Mouse (Mus musculus) intestine, embryonic 16.5 days (tissue): ENCODE results near the gene Wnt11. TPM values are rescaled to one million over a fixed set of nuclear protein-coding genes. Genes with fewer than 3 reads are reported as not detected.

ENCODE experiments used
- ATAC-seq: fragments of 200-750 bp; cut with Nextera tagmentation; 2 replicates; pipeline ENCODE4 v1.8.0; 2017; ENCODE audit warnings: moderate TSS enrichment, moderate library complexity
- H3K27ac ChIP-seq: fragments of 300-500 bp; sonication (generic); 2 replicates; pipeline ENCODE4 v1.5.1; 2014; ENCODE audit warnings: mild to moderate bottlenecking, low read length
- H3K27me3 ChIP-seq: fragments of 300-500 bp; sonication (generic); replicated peaks from 2 replicates; pipeline ENCODE4 v1.6.1; 2014; ENCODE audit warnings: low read length, control low read depth, mixed read lengths; ENCODE audit not compliant: control insufficient read depth, insufficient read depth
- H3K36me3 ChIP-seq: fragments of 300-500 bp; sonication (generic); 2 replicates; pipeline ENCODE4 v1.6.1; 2014; ENCODE audit warnings: low read length, control low read depth; ENCODE audit not compliant: control insufficient read depth, insufficient read depth
- H3K4me1 ChIP-seq: fragments of 300-500 bp; sonication (generic); 2 replicates; pipeline ENCODE4 v1.6.1; 2014; ENCODE audit warnings: low read length, control low read depth, mixed read lengths; ENCODE audit not compliant: control insufficient read depth, insufficient read depth
- H3K4me2 ChIP-seq: fragments of 300-500 bp; sonication (generic); 2 replicates; pipeline ENCODE4 v1.6.1; 2014; ENCODE audit warnings: low read depth, low read length, control low read depth
- H3K4me3 ChIP-seq: fragments of 300-500 bp; sonication (generic); 2 replicates; pipeline ENCODE4 v1.5.1; 2014; ENCODE audit warnings: mild to moderate bottlenecking, low read length
- H3K9ac ChIP-seq: fragments of 300-500 bp; sonication (generic); 2 replicates; pipeline ENCODE4 v1.6.1; 2014; ENCODE audit warnings: low read depth, low read length
- H3K9me3 ChIP-seq: fragments of 300-500 bp; sonication (generic); 2 replicates; pipeline ENCODE4 v1.6.1; 2016; ENCODE audit warnings: low read length, control low read depth; ENCODE audit not compliant: control insufficient read depth
- WGBS: fragments of 180-500 bp; shearing (Covaris S2); extraction: QIAGEN DNeasy Blood & Tissue Kit; methylation state at CpG from one replicate; pipeline ENCODE4 v1.1.7; 2014; 5-methylcytosine and 5-hydroxymethylcytosine counted together
- polyA plus RNA-seq: library from polyadenylated mRNA; unstranded; fragments of >200 nt; fragmentation: Nextera tagmentation; extraction: Ambion mirVana; gene quantifications from 2 replicates; pipeline ENCODE4 v1.2.1, GENCODE M21; 2015

Gene Wnt11
- polyA plus RNA-seq, 1 experiment from 2014 or later: 1.8 TPM

GRCm38 (mm10) chr7:98870791-98871190, 35.9 kb downstream of the Wnt11 start:
- Histone ChIP-seq H3K4me1 (peaks cover 31% of the 10 kb centered on the region), H3K36me3 (no peaks in the 10 kb centered on the region), H3K9me3 (no peaks in the 10 kb centered on the region), H3K9ac (peak overlapping the region; percentile 33; the same call in 1 of the 2 replicates), H3K27ac (peak overlapping the region; percentile 48; the same call in 1 of the 2 replicates), H3K4me2 (no peak overlapping the region), H3K4me3 (no peak overlapping the region), H3K27me3 (no peaks in the 10 kb centered on the region)
- ATAC-seq: peak; percentile 55
- 32% methylated on average over 12 of the region's 12 CpGs for WGBS

GRCm38 (mm10) chr7:98871882-98872281, 37.0 kb downstream of the Wnt11 start:
- no peak overlapping the region for H3K9ac ChIP-seq
- peaks cover 35% of the 10 kb centered on the region for H3K4me1 ChIP-seq
- no peaks in the 10 kb centered on the region for H3K36me3 ChIP-seq
- H3K27me3 ChIP-seq: no peaks in the 10 kb centered on the region
- no peak overlapping the region for H3K27ac ChIP-seq
- WGBS: 64% methylated on average over 12 of the region's 12 CpGs
- ATAC-seq: no peak
- H3K4me3 ChIP-seq: no peak overlapping the region
- no peaks in the 10 kb centered on the region for H3K9me3 ChIP-seq
- H3K4me2 ChIP-seq: no peak overlapping the region

GRCm38 (mm10) chr7:98873316-98873715, 38.4 kb downstream of the Wnt11 start:
- H3K36me3 ChIP-seq: no peaks in the 10 kb centered on the region
- H3K9ac ChIP-seq: no peak overlapping the region
- ATAC-seq: no peak
- no peak overlapping the region for H3K4me2 ChIP-seq
- H3K9me3 ChIP-seq: no peaks in the 10 kb centered on the region
- H3K27ac ChIP-seq: no peak overlapping the region
- 89% methylated on average over 12 of the region's 12 CpGs for WGBS
- H3K27me3 ChIP-seq: no peaks in the 10 kb centered on the region
- H3K4me1 ChIP-seq: peaks cover 26% of the 10 kb centered on the region
- no peak overlapping the region for H3K4me3 ChIP-seq

- Histone ChIP-seq H3K4me1 (peaks cover 26% of the 10 kb centered on the region), H3K9ac (no peak overlapping the region), H3K36me3 (no peaks in the 10 kb centered on the region), H3K4me3 (no peak overlapping the region), H3K4me2 (no peak overlapping the region), H3K27me3 (no peaks in the 10 kb centered on the region), H3K27ac (no peak overlapping the region), H3K9me3 (no peaks in the 10 kb centered on the region)
- WGBS: 50% methylated on average over 6 of the region's 6 CpGs
- ATAC-seq: no peak
Measured at GRCm38 (mm10) chr7:98874411-98874951, 39.6 kb downstream of the Wnt11 start.

- Histone ChIP-seq H3K9me3 (no peaks in the 10 kb centered on the region), H3K36me3 (no peaks in the 10 kb centered on the region), H3K4me1 (peaks cover 22% of the 10 kb centered on the region), H3K27me3 (no peaks in the 10 kb centered on the region), H3K9ac (no peak overlapping the region), H3K4me2 (no peak overlapping the region), H3K27ac (no peak overlapping the region), H3K4me3 (no peak overlapping the region)
- ATAC-seq: no peak
- 35% methylated on average over 13 of the region's 13 CpGs for WGBS
Measured at GRCm38 (mm10) chr7:98875390-98875990, 40.6 kb downstream of the Wnt11 start.

GRCm38 (mm10) chr7:98876119-98876518, 41.2 kb downstream of the Wnt11 start:
- Histone ChIP-seq H3K4me2 (no peak overlapping the region), H3K27me3 (no peaks in the 10 kb centered on the region), H3K36me3 (no peaks in the 10 kb centered on the region), H3K4me3 (no peak overlapping the region), H3K4me1 (peaks cover 16% of the 10 kb centered on the region), H3K27ac (no peak overlapping the region), H3K9me3 (no peaks in the 10 kb centered on the region), H3K9ac (no peak overlapping the region)
- WGBS: 41% methylated on average over 13 of the region's 13 CpGs
- no peak for ATAC-seq

GRCm38 (mm10) chr7:98879176-98879575, 44.3 kb downstream of the Wnt11 start:
- H3K27ac ChIP-seq: no peak overlapping the region
- ATAC-seq: no peak
- no peak overlapping the region for H3K9ac ChIP-seq
- H3K27me3 ChIP-seq: no peaks in the 10 kb centered on the region
- 97% methylated on average over 2 of the region's 2 CpGs for WGBS
- peaks cover 13% of the 10 kb centered on the region for H3K4me1 ChIP-seq
- H3K9me3 ChIP-seq: no peaks in the 10 kb centered on the region
- no peak overlapping the region for H3K4me2 ChIP-seq
- H3K36me3 ChIP-seq: no peaks in the 10 kb centered on the region
- no peak overlapping the region for H3K4me3 ChIP-seq

- 0 out of 2 replicates have a peak, but pooled peaks cover 2% of the 10 kb centered on the region for H3K36me3 ChIP-seq
- no peaks in the 10 kb centered on the region for H3K4me1 ChIP-seq
- H3K9me3 ChIP-seq: no peaks in the 10 kb centered on the region
- no peak overlapping the region for H3K4me2 ChIP-seq
- H3K4me3 ChIP-seq: no peak overlapping the region
- H3K27me3 ChIP-seq: no peaks in the 10 kb centered on the region
- H3K9ac ChIP-seq: no peak overlapping the region
- WGBS: 69% methylated on average over 4 of the region's 4 CpGs
- ATAC-seq: no peak
- H3K27ac ChIP-seq: no peak overlapping the region
Measured at GRCm38 (mm10) chr7:98881887-98882286, 47.0 kb downstream of the Wnt11 start.

GRCm38 (mm10) chr7:98887811-98888261, 52.9 kb downstream of the Wnt11 start:
- Histone ChIP-seq H3K27me3 (no peaks in the 10 kb centered on the region), H3K4me2 (no peak overlapping the region), H3K9ac (no peak overlapping the region), H3K4me1 (peaks cover 6% of the 10 kb centered on the region; the same call in 1 of the 2 replicates), H3K4me3 (no peak overlapping the region), H3K9me3 (no peaks in the 10 kb centered on the region), H3K36me3 (0 out of 2 replicates have a peak, but pooled peaks cover 5% of the 10 kb centered on the region), H3K27ac (no peak overlapping the region)
- ATAC-seq: no peak
- 64% methylated on average over 22 of the region's 22 CpGs for WGBS
